Mouse (Mus musculus) stomach, embryonic 14.5 days (tissue): ENCODE data around the gene Arhgef7. TPM values are rescaled to one million over a fixed set of nuclear protein-coding genes. Genes with fewer than 3 reads are reported as not detected.

Experiments
- ATAC-seq: fragments of 200-750 bp; cut with Nextera tagmentation; 2 replicates; pipeline ENCODE4 v1.8.0; 2017; ENCODE audit warnings: low read depth, moderate TSS enrichment; ENCODE audit not compliant: insufficient number of reproducible peaks, insufficient read depth, low FRiP score
- H3K27ac ChIP-seq: fragments of 300-500 bp; sonication (generic); 2 replicates; pipeline ENCODE4 v1.5.1; 2014; ENCODE audit warnings: mild to moderate bottlenecking, low read length, moderate library complexity, mixed read lengths
- H3K27me3 ChIP-seq: fragments of 300-500 bp; sonication (generic); 2 replicates; pipeline ENCODE4 v1.6.1; 2014; ENCODE audit warnings: low read length, control low read depth, mixed read lengths; ENCODE audit not compliant: control insufficient read depth, insufficient read depth
- H3K36me3 ChIP-seq: fragments of 300-500 bp; sonication (generic); 2 replicates; pipeline ENCODE4 v1.6.1; 2014; ENCODE audit warnings: mild to moderate bottlenecking, control low read depth, low read length, moderate library complexity, mixed read lengths; ENCODE audit not compliant: control insufficient read depth, insufficient read depth
- H3K4me1 ChIP-seq: fragments of 300-500 bp; sonication (generic); 2 replicates; pipeline ENCODE4 v1.6.1; 2014; ENCODE audit warnings: low read length, control low read depth, mixed read lengths; ENCODE audit not compliant: control insufficient read depth, insufficient read depth
- H3K4me2 ChIP-seq: fragments of 300-500 bp; sonication (generic); replicated peaks from 2 replicates; pipeline ENCODE4 v1.6.1; 2014; ENCODE audit warnings: low read depth, low read length, control low read depth
- H3K4me3 ChIP-seq: fragments of 300-500 bp; sonication (generic); 2 replicates; pipeline ENCODE4 v1.5.1; 2014; ENCODE audit warnings: low read depth, low read length, control low read depth
- H3K9ac ChIP-seq: fragments of 300-500 bp; sonication (generic); replicated peaks from 2 replicates; pipeline ENCODE4 v1.6.1; 2014; ENCODE audit warnings: low read depth, mild to moderate bottlenecking, control low read depth, low read length, moderate library complexity, mixed read lengths
- H3K9me3 ChIP-seq: fragments of 300-500 bp; sonication (generic); 2 replicates; pipeline ENCODE4 v1.6.1; 2016; ENCODE audit warnings: low read depth, low read length, control low read depth; ENCODE audit not compliant: control insufficient read depth
- WGBS: fragments of 180-500 bp; shearing (Covaris S2); extraction: QIAGEN DNeasy Blood & Tissue Kit; methylation state at CpG from one replicate; pipeline ENCODE4 v1.1.7; 2014; 5-methylcytosine and 5-hydroxymethylcytosine counted together
- polyA plus RNA-seq: library from polyadenylated mRNA; unstranded; fragments of >200 nt; fragmentation: Nextera tagmentation; extraction: Ambion mirVana; gene quantifications from 2 replicates; pipeline ENCODE4 v1.2.1, GENCODE M21; 2014

Arhgef7 gene
- polyA plus RNA-seq, 1 experiment from 2014 or later: 37.0 TPM

DNA sequence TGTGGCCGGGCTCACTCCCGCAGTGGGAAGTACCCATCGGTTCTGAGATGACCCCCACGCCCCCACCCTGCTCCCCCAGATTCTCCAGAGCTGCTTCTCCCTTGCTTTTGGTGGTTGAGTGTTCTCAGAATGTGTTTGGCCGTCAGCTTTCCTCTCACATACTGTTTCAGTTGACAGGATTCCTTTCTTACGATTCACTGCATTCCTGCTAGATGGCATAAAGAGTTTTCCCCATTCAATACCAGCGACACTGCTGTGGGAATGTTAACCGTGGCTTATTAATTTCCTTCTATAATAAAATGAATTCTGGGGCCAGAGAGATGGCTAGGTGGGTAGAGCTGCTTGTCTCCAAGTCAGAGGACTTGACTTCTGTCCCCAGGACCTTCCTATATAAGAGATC, 74.0 kb downstream of the Arhgef7 start:
- Histone ChIP-seq H3K9me3 (no peaks in the 10 kb centered on the region), H3K4me3 (no peak overlapping the region), H3K9ac (no peak overlapping the region), H3K36me3 (peaks cover 34% of the 10 kb centered on the region), H3K27me3 (no peaks in the 10 kb centered on the region), H3K4me2 (no peak overlapping the region), H3K27ac (peak overlapping the region; percentile 21; the same call in 1 of the 2 replicates), H3K4me1 (no peaks in the 10 kb centered on the region)
- 46% methylated on average over 8 of the region's 8 CpGs for WGBS
- ATAC-seq: no peak

DNA sequence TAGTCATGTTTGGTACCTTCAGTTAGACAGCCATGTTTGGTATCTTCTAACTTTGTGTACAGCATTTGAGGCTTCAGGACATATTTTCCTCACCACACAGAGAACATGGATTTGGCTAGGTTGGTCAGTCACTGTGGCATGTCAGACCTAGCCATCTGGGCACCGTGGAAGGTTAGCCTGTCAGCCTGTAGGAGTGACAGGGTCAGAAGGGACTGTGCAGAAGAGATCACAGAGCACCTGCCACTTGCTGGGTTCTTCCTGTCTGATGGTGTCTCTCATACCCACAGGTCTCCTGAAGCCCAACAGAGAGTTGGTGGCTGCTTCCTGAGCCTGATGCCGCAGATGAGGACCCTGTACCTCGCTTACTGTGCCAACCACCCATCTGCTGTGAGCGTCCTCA, 77.4 kb downstream of the Arhgef7 start:
- no peak overlapping the region for H3K4me2 ChIP-seq
- WGBS: 95% methylated on average over 4 of the region's 4 CpGs
- ATAC-seq: no peak

DNA sequence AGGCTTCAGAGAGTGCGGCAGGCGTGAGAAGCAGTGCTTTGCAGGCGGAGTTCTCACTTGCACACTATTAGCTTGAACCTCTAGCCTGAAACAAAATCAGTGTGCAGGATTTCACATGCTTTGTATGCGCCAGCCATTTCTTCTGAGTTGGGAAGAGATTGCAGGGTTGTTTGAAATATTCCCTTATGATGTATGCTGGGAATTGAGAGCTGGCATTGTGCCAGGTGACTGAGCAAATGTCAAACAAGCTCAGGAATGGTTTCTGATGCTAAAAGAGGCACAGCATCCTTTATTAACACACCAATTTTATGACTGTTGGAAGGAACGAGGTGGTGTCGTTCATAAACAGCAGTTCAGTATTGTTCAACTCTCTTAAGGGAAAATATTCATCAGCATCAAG, 78.7 kb downstream of the Arhgef7 start:
- H3K4me1 ChIP-seq: no peaks in the 10 kb centered on the region
- peaks cover 72% of the 10 kb centered on the region for H3K36me3 ChIP-seq
- no peaks in the 10 kb centered on the region for H3K9me3 ChIP-seq
- no peak for ATAC-seq
- H3K27me3 ChIP-seq: no peaks in the 10 kb centered on the region
- WGBS: 68% methylated on average over 6 of the region's 6 CpGs
- no peak overlapping the region for H3K27ac ChIP-seq
- H3K4me2 ChIP-seq: no peak overlapping the region
- no peak overlapping the region for H3K4me3 ChIP-seq
- no peak overlapping the region for H3K9ac ChIP-seq

More for the DNA sequence above, 77.4 kb downstream of the Arhgef7 start:
- Histone ChIP-seq H3K27ac (no peak overlapping the region), H3K27me3 (no peaks in the 10 kb centered on the region), H3K36me3 (peaks cover 62% of the 10 kb centered on the region), H3K4me1 (no peaks in the 10 kb centered on the region), H3K4me3 (no peak overlapping the region), H3K9me3 (no peaks in the 10 kb centered on the region), H3K9ac (no peak overlapping the region)

DNA sequence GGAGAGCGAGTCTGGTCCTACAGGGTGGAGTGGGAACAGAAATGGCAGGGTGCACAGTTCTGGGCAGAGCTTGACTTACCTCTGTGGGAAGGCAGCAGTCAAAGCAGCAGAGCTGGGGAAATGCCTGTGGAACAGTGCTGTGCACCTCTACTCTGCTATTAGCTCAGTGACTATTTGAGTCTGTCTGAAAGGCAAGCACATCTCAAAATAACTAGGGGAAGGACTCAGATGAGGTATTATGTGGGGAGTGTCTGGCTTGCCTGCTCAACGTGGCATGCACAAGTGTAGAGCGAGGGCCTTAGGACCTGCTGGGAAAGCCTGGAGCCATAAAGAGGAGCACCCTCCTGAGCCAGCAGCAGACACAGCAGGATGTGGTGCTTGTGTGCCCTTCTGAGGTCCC, 79.8 kb downstream of the Arhgef7 start:
- Histone ChIP-seq H3K27ac (no peak overlapping the region), H3K9me3 (no peaks in the 10 kb centered on the region), H3K9ac (no peak overlapping the region), H3K27me3 (no peaks in the 10 kb centered on the region), H3K4me2 (no peak overlapping the region), H3K4me1 (no peaks in the 10 kb centered on the region), H3K36me3 (peaks cover 73% of the 10 kb centered on the region), H3K4me3 (no peak overlapping the region)
- WGBS: 93% methylated on average over 3 of the region's 3 CpGs
- no peak for ATAC-seq

DNA sequence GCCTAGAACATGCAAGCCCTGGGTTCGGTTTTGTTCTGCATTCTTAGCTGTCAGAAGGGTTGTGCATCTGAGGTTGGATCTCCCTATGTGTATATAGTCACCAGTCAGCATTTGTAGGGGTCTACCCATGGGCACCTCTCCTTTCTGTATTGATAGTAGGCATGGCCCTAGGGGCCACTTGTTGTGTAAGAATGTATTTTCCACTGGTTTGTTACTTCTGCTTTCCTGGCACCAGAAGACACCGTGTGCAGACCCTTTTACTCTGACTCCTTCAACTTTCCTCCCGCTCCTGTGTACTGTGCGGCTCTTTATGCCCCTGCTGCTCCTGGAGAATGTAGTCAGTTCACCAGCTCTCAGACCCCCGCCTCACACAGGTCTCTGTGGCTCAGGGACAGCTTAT, 80.5 kb downstream of the Arhgef7 start:
- no peak for ATAC-seq
- Histone ChIP-seq H3K36me3 (peaks cover 72% of the 10 kb centered on the region), H3K4me3 (no peak overlapping the region), H3K4me1 (no peaks in the 10 kb centered on the region), H3K9ac (no peak overlapping the region), H3K27me3 (no peaks in the 10 kb centered on the region), H3K27ac (no peak overlapping the region), H3K9me3 (no peaks in the 10 kb centered on the region), H3K4me2 (no peak overlapping the region)
- 92% methylated on average over 5 of the region's 5 CpGs for WGBS

DNA sequence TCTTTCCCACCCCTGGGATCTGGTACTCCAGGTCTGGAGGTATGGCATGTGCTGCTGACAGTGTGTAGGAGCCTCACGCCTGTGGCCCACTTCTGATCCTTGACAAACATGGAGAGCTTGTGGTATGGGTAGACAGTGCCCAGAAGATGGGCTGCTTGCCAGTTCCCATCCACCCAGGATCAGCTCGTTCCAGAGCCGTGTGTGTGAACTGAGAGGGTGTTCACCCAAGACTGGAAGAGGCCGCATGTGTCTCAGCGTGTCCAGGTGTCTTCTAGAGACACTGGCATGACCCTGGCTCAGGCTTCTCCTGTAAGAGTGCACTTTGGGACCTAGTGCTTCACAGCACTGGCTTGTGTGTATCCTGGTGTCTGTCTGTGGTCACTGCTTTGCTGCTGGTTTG, 82.9 kb downstream of the Arhgef7 start:
- Histone ChIP-seq H3K4me2 (no peak overlapping the region), H3K4me3 (no peak overlapping the region), H3K9ac (no peak overlapping the region), H3K36me3 (peaks cover 80% of the 10 kb centered on the region), H3K9me3 (no peaks in the 10 kb centered on the region), H3K4me1 (no peaks in the 10 kb centered on the region), H3K27me3 (no peaks in the 10 kb centered on the region), H3K27ac (no peak overlapping the region)
- WGBS: 96% methylated on average over 5 of the region's 5 CpGs
- no peak for ATAC-seq

DNA sequence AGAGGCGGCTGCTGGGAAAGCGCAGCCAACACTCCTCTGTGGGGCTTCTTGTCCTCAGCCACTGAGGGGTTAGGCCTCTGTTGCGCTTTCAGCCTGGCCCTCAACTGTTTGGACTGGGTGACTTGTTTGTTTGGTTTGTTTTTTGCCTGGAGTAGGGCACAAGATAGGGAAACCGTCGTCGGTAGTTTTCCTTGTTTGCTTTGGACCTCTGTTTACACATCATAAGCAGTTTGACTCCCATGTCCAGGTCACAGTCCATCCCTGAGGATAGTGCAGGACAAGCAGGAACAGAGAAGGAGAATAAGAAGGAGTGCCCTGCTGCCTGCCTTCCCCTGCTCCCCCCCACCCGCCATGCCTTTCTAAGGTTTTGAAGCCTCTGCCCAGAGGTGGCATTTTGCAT, 86.3 kb downstream of the Arhgef7 start:
- Histone ChIP-seq H3K4me3 (no peak overlapping the region), H3K27ac (no peak overlapping the region), H3K4me2 (no peak overlapping the region), H3K27me3 (no peaks in the 10 kb centered on the region), H3K9me3 (no peaks in the 10 kb centered on the region), H3K9ac (no peak overlapping the region), H3K36me3 (peaks cover 77% of the 10 kb centered on the region), H3K4me1 (no peaks in the 10 kb centered on the region)
- WGBS: 71% methylated on average over 7 of the region's 7 CpGs
- no peak for ATAC-seq

DNA sequence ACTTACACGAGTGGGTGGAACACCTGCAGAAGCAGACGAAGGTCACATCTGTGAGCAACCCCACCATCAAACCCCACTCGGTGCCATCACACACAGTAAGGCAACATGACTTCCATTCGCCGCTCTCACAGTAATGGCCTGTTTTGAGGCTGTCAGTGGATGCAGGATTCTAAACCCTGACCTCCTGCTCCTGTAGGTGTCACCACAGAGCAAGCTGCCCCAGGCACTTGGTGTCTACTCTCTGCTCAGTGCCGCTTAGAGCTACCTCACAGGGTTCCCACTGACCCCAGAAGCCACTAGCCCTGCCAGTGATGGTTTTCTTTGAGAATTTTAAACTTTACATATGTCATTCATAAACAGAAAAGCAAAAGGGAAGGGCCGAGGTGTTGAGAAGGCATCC, 87.7 kb downstream of the Arhgef7 start:
- Histone ChIP-seq H3K9ac (no peak overlapping the region), H3K4me3 (no peak overlapping the region), H3K27me3 (no peaks in the 10 kb centered on the region), H3K27ac (no peak overlapping the region), H3K4me1 (no peaks in the 10 kb centered on the region), H3K4me2 (no peak overlapping the region), H3K9me3 (no peaks in the 10 kb centered on the region), H3K36me3 (peaks cover 77% of the 10 kb centered on the region)
- ATAC-seq: no peak
- 84% methylated on average over 7 of the region's 7 CpGs for WGBS

DNA sequence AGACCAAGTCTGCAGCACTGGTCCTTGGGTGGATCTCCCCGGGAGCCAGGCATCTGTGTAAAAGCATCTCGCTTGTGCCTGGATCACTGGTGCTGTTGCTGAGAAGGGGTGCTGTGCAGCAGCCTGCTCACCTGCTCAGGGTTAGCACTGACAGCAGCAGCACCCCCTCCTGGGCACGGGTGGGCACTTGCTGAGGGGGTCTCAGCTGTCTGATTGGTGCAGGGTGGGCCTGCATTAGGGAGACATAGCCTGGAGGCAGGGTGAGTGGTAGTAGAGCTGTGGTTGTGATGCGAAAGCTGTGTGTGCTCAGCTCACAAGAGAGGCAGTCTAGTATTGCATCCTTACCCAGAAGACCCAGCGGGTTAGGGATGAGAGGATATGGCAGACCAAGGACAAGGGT, 92.6 kb downstream of the Arhgef7 start:
- H3K27ac ChIP-seq: no peak overlapping the region
- no peak for ATAC-seq
- WGBS: 91% methylated on average over 5 of the region's 5 CpGs

More for the DNA sequence above, 92.6 kb downstream of the Arhgef7 start:
- Histone ChIP-seq H3K4me3 (no peak overlapping the region), H3K36me3 (peaks cover 69% of the 10 kb centered on the region), H3K27me3 (no peaks in the 10 kb centered on the region), H3K9me3 (no peaks in the 10 kb centered on the region), H3K9ac (no peak overlapping the region), H3K4me1 (no peaks in the 10 kb centered on the region), H3K4me2 (no peak overlapping the region)
